Mouse (Mus musculus): ENCODE results near the gene Adk.

Adk gene

DNA sequence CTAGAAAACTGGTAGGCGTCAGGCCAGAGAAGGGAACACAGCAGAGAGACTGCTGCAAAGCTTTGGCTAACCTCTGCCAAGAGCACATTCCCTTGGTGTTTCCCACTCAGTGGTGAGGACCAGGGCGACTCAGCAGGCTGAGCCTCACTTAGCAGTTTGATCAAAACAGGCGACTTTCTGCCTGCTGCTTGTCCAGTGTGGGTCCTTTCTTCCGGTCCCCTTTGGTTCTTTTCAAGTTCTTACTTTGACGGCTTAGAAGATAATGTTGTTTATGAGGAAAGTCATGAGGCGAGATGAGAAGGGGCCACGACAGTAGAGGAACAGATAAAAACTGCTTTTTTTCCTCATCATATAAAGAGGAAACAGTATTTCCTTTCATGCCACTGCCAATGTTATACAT is 49.2 kb downstream of the Adk start:
- no peak for DNase-seq (ENCODE audit: low read depth, low spot score)

DNA sequence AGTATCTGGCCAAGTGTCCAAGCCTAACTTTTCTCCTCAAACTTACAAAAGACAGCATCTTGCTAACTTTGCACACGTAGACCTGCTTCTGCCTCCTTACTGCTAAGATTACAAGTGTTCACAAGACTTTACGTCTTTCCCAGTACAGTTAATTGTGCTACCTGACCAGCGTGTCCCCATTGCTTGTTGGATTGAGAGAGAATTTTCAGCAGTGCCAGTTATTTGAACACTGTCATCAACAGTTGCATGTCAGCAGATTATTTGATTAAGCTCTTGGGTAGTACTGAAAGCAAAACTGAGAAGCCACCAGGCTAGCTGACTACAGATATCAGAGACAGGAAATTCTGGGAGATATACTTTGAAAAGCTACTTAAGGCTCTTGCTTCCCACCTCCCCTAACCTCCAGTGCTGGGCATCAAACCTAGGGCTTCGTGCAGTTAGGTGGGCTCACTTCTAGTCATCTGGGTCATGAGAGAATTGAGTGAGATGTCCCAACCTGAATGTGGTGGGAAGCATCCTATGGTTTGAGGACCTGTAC is 50.4 kb downstream of the Adk start:
- DNase-seq (ENCODE audit: low read depth, low spot score), result no peak

DNA sequence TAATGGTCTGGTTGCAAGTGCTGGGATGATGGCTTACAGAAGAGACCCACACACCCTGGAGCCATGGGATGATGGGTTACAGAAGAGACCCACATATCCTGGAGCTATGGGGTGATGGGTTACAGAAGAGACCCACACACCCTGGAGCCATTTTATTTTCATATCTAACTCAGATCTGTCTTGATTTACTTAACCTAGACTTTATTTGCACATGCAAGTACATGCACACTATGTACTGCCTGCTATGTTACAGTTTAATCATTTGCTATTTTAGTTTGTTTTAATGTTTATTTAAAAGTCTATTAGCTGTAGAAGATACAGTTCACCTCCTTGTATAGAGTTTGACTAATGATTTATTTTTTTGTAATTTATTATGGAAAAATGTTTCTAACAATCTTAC is 52.7 kb downstream of the Adk start:
- DNase-seq (ENCODE audit: low read depth, low spot score), result no peak

DNA sequence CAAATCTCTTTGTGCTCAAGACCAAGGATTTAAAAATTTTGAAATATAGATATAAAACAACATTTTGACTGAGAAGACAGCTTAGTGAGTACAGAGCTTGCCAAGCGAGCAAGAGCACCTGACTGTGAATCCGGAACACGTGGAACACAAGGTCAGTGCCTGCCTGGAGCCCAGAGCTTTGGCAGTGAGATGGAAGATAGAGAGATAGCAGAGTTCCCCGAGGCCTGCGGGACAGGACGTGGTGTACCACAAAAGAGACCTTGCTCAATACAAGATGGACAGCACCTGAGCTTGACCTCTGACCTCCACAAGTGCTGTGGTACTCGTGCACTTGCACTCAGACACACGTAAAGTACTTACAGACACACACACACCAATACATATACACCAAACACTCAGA is 54.2 kb downstream of the Adk start:
- DNase-seq (ENCODE audit: low read depth, low spot score), result no peak

DNA sequence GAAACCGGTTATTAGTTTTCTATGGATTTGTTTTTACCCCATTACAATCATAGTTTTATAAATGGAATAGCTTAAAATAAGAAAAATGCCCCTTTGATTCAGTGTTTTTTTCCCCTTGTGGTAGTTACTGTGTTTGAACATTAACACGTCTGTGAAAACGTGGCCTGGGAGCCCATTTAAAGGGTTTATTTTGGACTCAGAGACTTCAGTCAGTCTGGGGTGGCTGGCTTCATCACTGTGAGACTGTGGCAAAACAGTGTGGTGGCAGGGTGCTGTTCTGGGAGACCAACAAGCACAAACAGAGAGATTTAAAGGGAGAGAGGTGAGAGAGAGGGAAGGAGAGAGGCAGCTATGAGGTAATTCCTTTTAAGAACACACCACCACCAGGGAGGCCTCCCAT is 55.2 kb downstream of the Adk start:
- no peak for DNase-seq (ENCODE audit: low read depth, low spot score)

DNA sequence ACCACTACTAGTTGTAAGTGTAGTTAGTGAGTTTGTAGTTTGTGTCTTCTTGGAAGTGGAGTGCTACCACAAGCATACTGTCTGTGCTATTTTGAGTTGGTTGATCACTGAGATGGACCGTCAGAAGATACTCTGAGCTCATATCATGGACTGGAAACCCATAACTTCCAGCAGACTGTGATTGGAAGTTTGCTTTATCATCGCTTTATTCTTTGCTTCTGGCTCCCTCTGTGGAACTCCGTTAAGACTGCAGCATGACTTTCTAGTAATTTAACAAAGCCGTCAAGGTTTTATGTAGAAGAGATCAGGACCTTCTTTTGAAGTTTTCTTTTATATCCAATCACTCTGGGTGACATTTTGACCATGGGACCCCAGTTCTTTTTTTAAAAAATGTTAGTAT is 58.1 kb downstream of the Adk start:
- no peak for DNase-seq (ENCODE audit: low read depth, low spot score)

DNA sequence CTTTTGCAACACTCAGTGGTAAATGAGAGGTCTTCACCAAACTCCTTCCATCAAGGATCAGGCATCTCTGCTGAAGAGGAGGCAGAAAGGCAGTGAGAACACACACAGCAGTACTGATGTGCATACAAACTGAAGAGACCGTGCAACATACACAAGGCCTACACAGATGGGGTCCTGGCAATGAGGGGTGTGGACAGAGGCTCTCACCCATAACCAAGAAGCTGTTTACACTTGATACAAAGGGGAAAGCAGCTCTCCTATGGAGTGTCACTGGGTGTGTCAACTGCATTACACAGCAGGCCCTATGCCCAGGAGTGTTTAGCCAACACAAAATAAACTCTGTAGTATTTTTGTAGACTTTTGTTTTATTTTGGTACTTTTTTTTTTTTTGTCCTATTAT is 59.1 kb downstream of the Adk start:
- no peak for DNase-seq (ENCODE audit: low read depth, low spot score)

DNA sequence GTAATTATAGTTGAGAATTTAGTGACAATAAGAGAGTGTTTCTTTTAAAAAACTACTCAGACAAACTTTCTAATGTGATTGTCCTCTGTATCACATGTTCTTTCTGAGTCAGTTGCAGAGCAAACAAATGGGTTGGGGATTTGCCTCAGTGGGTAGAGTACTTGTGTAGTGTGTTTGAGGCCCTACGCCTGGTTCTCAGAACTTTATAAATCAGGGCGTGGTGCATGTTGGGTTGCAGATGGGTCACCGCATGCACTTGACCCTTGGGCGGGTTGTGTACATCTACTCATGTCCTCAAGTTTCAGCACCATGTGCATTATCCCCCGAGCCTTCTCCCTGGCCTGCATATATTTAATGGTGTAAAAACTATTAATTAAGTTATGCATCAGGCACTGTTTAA is 59.8 kb downstream of the Adk start:
- DNase-seq (ENCODE audit: low read depth, low spot score), result no peak

DNA sequence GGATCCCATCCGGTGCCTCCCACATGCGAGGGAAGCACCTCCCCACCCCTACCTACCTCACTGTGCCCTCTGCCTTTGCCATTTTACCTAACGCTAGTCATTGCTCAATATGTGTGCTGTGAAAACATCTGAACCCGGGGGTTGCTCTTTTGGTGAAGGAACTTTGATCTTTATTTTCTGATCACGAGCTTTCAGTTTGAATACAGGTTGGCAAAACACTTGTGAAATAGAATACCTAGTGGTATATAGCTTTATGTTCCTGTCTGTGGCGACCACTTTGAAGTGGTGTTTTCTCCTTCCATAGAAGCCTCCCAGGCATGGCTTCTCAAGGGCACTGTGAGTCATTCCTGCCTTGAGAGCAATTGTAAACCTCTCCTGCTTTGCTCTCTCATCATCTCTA is 60.4 kb downstream of the Adk start:
- DNase-seq (ENCODE audit: low read depth, low spot score), result no peak

DNA sequence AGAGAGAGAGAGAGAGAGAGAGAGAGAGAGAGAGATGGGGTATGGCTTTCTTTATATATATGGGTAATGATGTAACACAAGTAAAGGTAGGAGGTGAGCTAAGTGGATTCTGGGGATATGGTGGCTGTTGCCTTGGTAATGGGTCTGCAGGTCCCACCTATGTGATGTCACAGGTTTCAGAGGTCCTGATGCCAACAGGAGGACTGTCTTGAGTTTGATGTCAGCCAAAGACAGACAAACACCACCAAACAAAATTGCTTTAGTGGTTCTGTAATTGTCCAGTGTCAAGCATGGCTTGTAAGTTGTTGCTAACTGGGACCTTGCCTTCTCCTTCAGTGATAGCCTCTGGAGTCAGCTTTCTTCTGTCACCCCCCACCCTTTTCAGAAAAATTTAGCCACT is 62.0 kb downstream of the Adk start:
- DNase-seq (ENCODE audit: low read depth, low spot score), result no peak

DNA sequence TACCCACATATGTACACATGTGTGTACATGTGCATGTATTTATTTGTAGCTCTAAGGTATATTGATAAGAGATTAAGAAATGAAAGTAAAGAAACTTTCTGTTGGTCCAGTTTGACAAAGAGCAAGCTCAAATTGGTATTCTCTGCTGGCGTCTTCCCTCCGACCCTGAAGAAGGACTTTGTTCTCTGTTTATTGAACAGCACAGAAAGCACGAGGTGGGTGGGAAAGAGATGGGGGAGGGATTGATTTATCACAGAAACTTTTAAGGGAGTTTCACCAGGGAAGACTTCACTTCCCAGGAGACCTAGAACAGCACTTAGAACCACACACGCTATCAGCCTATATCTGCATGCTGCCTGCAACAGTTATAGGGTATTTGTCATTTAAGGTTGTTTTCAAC is 62.9 kb downstream of the Adk start:
- DNase-seq (ENCODE audit: low read depth, low spot score), result no peak

DNA sequence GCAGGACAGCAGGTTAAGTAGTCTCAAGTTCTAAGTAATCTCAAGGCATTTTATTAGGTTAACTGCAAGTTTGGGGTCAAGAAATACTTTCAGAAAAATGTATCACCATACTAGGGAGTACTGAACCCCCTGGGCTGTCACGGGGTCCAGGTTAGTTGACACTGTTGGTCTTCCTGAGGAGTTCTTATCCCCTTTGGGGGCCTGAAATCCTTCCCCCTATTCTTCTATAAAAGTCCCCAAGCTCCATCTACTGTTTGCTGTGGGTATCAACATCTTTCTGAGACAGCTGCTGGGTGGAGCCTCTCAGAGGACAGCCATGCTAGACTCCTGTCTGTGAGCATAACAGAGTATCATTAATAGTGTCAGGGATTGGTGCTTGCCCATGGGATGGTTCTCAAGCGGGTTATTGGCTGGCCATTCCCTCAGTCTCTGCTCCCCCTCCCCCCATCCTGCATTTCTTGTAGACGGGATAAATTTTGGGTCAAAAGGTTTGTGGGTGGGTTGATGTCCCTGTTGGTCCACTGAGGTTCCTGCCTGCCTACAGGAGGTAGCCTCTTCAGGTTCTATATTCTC is 63.6 kb downstream of the Adk start:
- DNase-seq (ENCODE audit: low read depth, low spot score), result no peak

DNA sequence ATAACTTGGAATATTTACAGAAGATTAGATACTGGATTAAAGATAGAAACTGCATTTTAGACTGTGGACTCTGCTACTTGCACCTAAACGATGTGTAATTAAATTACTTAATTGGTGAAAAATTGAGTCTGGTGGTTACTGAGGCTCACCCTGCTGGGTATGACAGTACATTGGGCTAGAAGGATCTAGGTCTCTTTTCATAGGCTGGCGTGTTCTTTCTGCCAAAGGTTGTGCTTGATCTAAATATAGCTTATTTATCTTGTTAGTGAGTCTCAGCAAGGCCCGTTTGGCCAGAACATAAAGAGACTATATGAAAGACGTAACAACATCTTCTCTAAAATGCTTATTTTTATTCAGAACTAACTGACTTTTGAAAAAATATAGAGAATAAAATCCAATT is 65.7 kb downstream of the Adk start:
- no peak for DNase-seq (ENCODE audit: low read depth, low spot score)

DNA sequence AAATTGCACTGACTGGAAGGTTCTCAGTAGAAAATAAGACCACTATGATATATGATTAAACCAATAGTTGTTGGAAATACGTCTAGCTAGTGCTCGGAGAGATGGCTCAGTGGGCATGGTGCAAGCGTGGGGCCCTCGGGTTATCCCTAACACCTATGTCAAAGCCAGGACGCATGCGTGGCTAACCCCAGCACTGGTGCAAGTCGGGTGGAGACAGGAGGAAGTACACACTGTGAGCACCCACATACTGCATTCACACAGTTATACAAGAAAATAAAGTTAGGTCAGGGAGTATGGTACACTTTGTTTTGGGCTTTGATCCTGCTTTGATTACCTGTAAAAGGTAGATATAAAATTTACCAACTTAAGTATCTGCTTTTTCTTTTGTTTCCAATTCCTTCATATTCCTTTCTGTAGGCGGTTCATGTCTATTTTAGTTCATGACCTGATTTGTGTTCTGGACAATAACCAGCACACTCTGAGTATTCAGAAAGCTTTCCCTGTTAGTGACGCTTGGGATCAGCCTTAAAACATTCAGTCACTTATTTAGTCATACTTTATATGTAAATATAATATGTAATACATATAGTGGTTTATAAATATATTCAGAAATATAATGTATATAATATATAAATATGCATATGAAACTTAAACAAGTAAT is 67.4 kb downstream of the Adk start:
- no peak for DNase-seq (ENCODE audit: low read depth, low spot score)

DNA sequence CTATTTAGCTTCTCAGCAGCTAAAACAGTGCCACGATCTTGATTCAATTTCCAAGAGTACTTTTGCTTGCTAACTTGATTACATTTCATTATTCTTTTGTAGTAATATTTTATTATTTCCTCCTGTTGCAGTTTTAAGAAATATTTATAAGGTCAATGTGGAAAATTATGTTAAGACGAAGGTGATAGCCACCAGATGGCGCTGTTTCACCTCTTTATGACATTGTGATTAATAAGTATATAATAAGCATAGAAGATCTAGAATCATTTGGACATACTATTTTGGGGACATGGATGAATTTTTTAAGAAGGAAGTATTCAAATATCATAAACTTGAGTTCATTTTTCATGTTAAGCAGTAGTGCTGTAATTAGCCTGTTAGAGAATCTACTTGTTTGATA is 68.1 kb downstream of the Adk start:
- peak; percentile 64 for DNase-seq (ENCODE audit: low read depth, low spot score)

DNA sequence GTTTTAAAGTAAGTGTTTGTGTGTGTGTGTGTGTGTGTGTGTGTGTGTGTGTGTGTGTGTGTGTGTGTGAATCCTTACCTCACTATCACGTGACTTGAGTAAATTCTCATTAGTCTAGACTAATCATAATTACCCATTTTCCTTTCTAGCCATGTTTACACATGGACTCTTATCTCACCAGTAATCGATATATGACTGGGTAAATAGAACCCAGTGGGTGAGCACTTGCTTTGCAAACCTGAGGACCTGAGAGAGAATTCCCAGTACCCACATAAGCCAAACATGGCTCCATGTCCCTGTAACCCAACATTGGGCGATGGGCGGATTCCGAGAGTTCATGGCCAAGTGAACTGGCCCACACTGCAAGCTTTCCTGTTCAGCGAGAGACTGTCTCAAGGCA is 74.8 kb downstream of the Adk start:
- DNase-seq (ENCODE audit: low read depth, low spot score), result no peak

DNA sequence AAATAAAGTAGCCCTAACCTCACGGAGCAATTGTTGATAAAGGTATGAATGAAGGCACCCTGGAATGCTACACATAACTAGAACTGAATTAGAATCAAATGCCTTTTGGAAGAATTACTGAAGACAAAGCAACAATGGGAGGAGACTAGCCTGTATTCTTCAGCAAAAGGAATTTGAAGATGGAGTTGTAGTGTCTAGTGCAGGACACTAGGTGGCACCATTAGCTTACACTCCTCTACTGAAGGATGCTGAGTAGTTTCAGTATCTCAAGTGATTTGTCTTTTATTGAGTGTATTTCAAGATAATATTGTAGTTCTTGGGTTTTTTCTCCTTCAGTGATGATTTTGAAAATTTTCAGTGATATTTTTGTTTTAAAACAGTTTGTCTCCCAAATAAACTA is 84.5 kb downstream of the Adk start:
- peak; percentile 47 for DNase-seq (ENCODE audit: low read depth, low spot score)

DNA sequence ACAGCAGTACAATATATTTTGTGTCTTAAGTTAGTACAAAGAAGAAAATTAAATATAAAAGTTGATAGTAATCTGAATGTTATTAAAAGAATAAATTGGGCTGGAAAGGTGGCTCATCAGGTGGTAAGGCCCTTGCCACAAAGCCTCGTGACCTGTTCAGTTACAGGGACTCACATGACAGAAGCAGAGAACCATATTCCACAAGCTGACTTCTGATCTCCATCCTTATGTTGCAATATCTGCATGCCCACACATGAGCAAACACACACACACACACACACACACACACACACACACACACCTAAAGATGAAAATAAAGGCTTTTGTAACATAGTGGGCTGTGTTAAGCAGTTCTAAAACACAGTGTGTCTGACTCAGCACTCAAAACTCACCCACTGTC is 90.2 kb downstream of the Adk start:
- no peak for DNase-seq (ENCODE audit: low read depth, low spot score)

DNA sequence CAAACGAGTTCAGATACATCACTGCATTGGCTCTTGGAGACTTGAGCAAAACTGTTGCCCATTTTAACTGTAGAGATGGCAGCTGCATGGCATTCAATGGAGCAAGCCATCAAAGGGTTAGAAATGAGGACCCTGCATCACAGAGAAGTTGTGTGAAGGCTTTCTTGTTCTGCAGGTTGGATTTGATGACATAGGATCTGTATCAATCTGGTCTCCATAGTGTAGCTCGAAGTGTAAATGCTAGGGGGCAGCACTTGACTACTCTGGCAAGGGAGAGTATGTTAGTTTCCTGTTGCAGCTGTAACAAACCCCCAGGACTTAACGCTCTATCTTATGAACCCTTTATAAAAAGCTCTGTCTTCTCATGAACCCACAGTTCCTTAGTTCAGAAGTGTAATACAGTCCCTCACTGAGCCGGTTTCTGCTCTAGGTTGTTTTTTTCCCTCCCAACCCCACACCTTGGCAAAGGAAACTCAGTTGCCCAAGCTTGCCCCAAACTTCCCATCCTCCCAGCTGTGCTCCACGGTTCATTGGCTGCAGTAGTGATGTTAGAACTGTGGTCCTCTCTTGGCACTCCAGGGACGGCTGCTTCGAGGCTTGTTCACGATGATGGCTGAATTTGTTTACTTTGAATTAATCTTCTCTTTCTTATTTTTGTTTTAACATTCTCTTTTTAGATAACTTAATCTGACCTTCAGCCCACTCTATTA is 91.2 kb downstream of the Adk start:
- no peak for DNase-seq (ENCODE audit: low read depth, low spot score)

DNA sequence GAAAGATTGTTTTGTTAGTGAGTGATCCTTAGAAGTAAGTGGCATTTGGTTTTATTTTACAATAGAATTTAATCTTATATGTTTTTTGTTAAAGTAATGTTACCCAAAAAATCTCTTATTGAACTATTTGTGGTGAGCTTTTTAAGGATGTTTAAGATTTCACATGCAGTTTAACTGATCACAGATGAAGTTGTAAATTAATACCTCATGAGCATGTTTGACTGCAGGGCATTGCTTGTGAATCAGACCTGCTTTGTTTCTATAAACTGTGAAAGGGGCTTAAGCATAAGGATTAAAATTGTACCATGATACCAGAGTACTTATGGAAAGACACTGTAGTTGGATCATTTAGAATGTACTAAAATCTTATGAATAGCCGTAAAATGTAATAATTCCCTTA is 94.8 kb downstream of the Adk start:
- DNase-seq (ENCODE audit: low read depth, low spot score), result no peak

DNA sequence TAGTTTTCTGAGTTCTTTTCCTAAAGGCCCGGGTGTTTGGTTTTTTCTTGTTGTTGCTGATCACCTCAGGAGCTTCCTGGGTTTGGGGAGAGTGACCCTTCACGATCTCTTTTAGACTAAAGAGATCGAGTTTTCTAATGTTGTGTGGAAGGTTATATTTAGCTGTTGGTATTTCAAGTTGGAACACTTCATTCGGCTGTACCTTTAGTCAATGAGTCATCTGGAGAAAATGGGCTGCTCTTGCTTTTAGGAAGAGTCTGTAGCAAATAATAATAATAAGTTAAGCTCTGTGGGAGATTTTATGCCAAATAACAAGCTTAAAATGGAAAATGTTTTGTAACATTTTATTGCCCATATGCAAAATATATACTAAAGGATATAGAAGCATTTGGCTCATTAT is 97.9 kb downstream of the Adk start:
- DNase-seq (ENCODE audit: low read depth, low spot score), result no peak

DNA sequence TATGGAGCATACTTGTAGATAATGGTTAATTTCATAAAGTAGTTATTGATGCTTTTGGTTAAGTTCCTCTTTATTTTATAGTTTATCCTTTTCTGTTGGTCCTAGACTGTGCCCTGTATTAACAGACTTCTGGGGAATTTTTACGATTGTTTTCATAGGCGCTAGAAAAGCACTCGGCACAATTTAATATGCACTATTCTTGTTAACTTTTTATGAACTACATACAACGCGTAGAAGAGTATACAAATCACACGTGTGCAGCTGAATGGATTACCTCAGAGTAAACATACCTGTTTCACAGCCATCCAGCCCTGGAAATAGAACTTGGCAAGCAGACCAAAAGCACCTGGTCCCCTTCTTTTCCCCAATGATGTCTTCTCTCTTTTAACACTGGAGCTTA is 99.7 kb downstream of the Adk start:
- DNase-seq (ENCODE audit: low read depth, low spot score), result no peak

DNA sequence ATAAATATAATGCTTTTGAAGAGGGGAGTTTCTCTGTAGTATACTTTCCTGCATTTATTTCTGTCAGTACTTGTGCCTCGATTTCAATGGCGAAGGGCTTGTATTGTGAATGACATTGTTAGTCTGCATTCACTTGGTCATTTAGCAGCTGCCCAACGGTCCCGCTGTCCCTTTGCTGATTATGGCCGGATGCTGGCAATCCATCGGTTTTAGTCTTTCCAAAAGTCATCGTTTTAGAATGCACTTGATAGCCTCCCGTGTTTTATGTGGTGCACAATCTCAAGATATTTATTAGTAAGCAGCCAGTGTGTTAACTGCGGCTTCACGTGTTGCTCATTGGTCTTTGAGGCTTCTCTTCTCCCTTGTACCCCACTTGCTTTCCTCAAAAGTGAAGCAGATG is 113.3 kb downstream of the Adk start:
- no peak for DNase-seq (ENCODE audit: low read depth, low spot score)
